Mouse (Mus musculus): Measurements from ENCODE around the gene Gm42791.

DNA sequence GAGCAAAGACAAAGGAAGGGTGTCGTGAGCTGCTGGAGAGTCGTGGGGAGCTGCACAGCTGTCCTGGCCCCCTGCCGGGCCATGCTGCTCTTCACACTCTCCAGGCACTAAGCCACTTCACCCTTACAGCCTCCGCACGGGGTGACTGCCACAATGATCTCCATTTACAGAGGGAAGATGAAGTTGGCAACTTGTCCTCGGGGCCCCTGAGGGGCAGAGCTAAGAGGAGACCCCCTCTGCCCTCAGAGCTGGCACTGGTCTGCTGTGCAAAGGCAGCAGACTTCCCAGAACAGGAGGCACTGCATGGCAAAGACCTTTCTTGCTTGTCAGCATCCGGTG, 85.9 kb downstream of the Gm42791 start:
- TF ChIP-seq CTCF (IDR thresholded peaks at IDR 0.05; ENCODE audit: low read depth, low read length): no peak
- no peak for TF ChIP-seq POLR2A (IDR thresholded peaks at IDR 0.05; ENCODE audit: extremely low read depth, insufficient read depth, low read length)

Data from liver, adult 2 months (tissue).